Mouse (Mus musculus): Measurements from ENCODE around the gene Btf3l4. TPM values are rescaled to one million over a fixed set of nuclear protein-coding genes. Genes with fewer than 3 reads are reported as not detected.

Gene Btf3l4
- 58.6 TPM for total RNA-seq (2023)

GRCm38 (mm10) chr4:108832916-108833827 lies at the start of gene Btf3l4:
Gene Btf3l4, minus strand, starts transcription at chr4:108833614.

GRCm38 (mm10) chr4:108878963-108879822 lies 45.8 kb upstream of the Btf3l4 start, which contains the start of gene Rab3b:
Gene Rab3b, plus strand, starts transcription at chr4:108879063.

GRCm38 (mm10) chr4:108848505-108848848 lies 15.1 kb upstream of the Btf3l4 start, which contains the start of gene A730015C16Rik:
Gene A730015C16Rik, minus strand, starts transcription at chr4:108848619.

GRCm38 (mm10) chr4:108847715-108848504 lies 14.5 kb upstream of the Btf3l4 start, which contains the start of gene Kti12:
Gene Kti12, plus strand, starts transcription at chr4:108847785.

GRCm38 (mm10) chr4:108834115-108834970 lies 929 bp upstream of the Btf3l4 start, which contains the start of gene Txndc12:
Gene Txndc12, plus strand, starts transcription at chr4:108834601.

GRCm38 (mm10) chr4:108780057-108780863 lies 53.2 kb downstream of the Btf3l4 start, which contains the start of gene Zfyve9:
Gene Zfyve9, minus strand, starts transcription at chr4:108780798.

Other genes starting within 250 kb of the Btf3l4 start
- gene Cc2d1b, start 213.7 kb downstream of the Btf3l4 start, total RNA-seq (2023), result 117 TPM
- not detected for gene 3110021N24Rik, start 114.0 kb downstream of the Btf3l4 start, total RNA-seq (2023)
- gene Zfyve9, start 52.8 kb downstream of the Btf3l4 start, total RNA-seq (2023), result 0.30 TPM
- 25.5 TPM for gene Txndc12, start 987 bp upstream of the Btf3l4 start, total RNA-seq (2023)
- gene Kti12, start 14.2 kb upstream of the Btf3l4 start, total RNA-seq (2023), result 42.0 TPM
- gene A730015C16Rik, start 15.0 kb upstream of the Btf3l4 start, total RNA-seq (2023), result not detected
- not detected for gene Rab3b, start 45.4 kb upstream of the Btf3l4 start, total RNA-seq (2023)
- gene Nrd1, start 167.0 kb upstream of the Btf3l4 start, total RNA-seq (2023), result 188 TPM